15 mouse cellular contexts compared by ENCODE assay signal in genomic region chr3:67232617-67233241, GRCm38 (mm10).
"Had no signal": no experiment of that assay in that cellular context is flagged by ENCODE, and none has a peak within 500 bp of the region (broad histone marks: within the 10 kb centered on the region; RNA-seq: fewer than 3 reads in every experiment).

No protein-coding gene starts in this region.

- H3K9ac ChIP-seq: kidney, embryonic 15.5 days; limb, embryonic 12.5 days; limb, embryonic 15.5 days; liver, embryonic 12.5 days; liver, embryonic 15.5 days had no signal

- H3K4me3 ChIP-seq: kidney, embryonic 15.5 days; limb, embryonic 12.5 days; limb, embryonic 15.5 days; liver, embryonic 12.5 days; liver, embryonic 15.5 days had no signal

- H3K36me3 ChIP-seq: kidney, embryonic 15.5 days; limb, embryonic 12.5 days; limb, embryonic 15.5 days; liver, embryonic 12.5 days; liver, embryonic 15.5 days had no signal

- DNase-seq: kidney, adult 11 months; kidney, adult 8-10 months; kidney, postnatal 10 days; kidney, postnatal 36 days; left cerebral cortex, postnatal 4 days; lung, adult 2 months; lung, postnatal 14 days; lung, postnatal 4 days; thymus, adult 18-20 months; thymus, postnatal 36 days had no signal

- H3K4me1 ChIP-seq: kidney, embryonic 15.5 days; limb, embryonic 12.5 days; limb, embryonic 15.5 days; liver, embryonic 12.5 days; liver, embryonic 15.5 days had no signal

- H3K27me3 ChIP-seq: kidney, embryonic 15.5 days; limb, embryonic 12.5 days; limb, embryonic 15.5 days; liver, embryonic 12.5 days; liver, embryonic 15.5 days had no signal

- H3K9me3 ChIP-seq: kidney, embryonic 15.5 days; limb, embryonic 12.5 days; limb, embryonic 15.5 days; liver, embryonic 12.5 days; liver, embryonic 15.5 days had no signal

- ATAC-seq: liver, embryonic 12.5 days had no signal

- H3K27ac ChIP-seq: kidney, embryonic 15.5 days; limb, embryonic 12.5 days; limb, embryonic 15.5 days; liver, embryonic 12.5 days; liver, embryonic 15.5 days had no signal

- H3K4me2 ChIP-seq: kidney, embryonic 15.5 days; limb, embryonic 12.5 days; limb, embryonic 15.5 days; liver, embryonic 12.5 days; liver, embryonic 15.5 days had no signal
